Mouse (Mus musculus) midbrain, postnatal 0 days (tissue): ENCODE measurements around the gene Rps18. TPM values are rescaled to one million over a fixed set of nuclear protein-coding genes. Genes with fewer than 3 reads are reported as not detected.
A peak's percentile ranks its signal among the peaks of the same experiment; 100 is the strongest.

ENCODE experiments used
- ATAC-seq: fragments of 200-750 bp; cut with Nextera tagmentation; 2 replicates; pipeline ENCODE4 v1.8.0; 2017; ENCODE audit warnings: moderate number of reproducible peaks, mild to moderate bottlenecking, moderate TSS enrichment, moderate library complexity; ENCODE audit not compliant: low FRiP score
- DNase-seq: peaks from one replicate; pipeline ENCODE4 v3.0.0-alpha.2; 2015; ENCODE audit warnings: low spot score
- H3K27ac ChIP-seq: fragments of 300-500 bp; sonication (generic); 2 replicates; pipeline ENCODE4 v1.5.1; 2014; ENCODE audit warnings: low read depth, mild to moderate bottlenecking, low read length, mixed read lengths
- H3K27me3 ChIP-seq: fragments of 300-500 bp; sonication (generic); 2 replicates; pipeline ENCODE4 v1.6.1; 2014; ENCODE audit warnings: low read length, control low read depth, mixed read lengths; ENCODE audit not compliant: insufficient read depth
- H3K36me3 ChIP-seq: fragments of 300-500 bp; sonication (generic); 2 replicates; pipeline ENCODE4 v1.6.1; 2014; ENCODE audit warnings: low read length, control low read depth, mixed read lengths; ENCODE audit not compliant: insufficient read depth
- H3K4me1 ChIP-seq: fragments of 300-500 bp; sonication (generic); 2 replicates; pipeline ENCODE4 v1.6.1; 2014; ENCODE audit warnings: mild to moderate bottlenecking, control low read depth, antibody characterized with exemption, low read length, mixed read lengths; ENCODE audit not compliant: insufficient read depth
- H3K4me2 ChIP-seq: fragments of 300-500 bp; sonication (generic); 2 replicates; pipeline ENCODE4 v1.6.1; 2014; ENCODE audit warnings: low read depth, mild to moderate bottlenecking, low read length, mixed read lengths; ENCODE audit not compliant: poor library complexity, severe bottlenecking
- H3K4me3 ChIP-seq: fragments of 300-500 bp; sonication (generic); 2 replicates; pipeline ENCODE4 v1.5.1; 2014; ENCODE audit warnings: low read depth, mild to moderate bottlenecking, low read length, moderate library complexity
- H3K9ac ChIP-seq: fragments of 300-500 bp; sonication (generic); replicated peaks from 2 replicates; pipeline ENCODE4 v1.6.1; 2014; ENCODE audit warnings: mild to moderate bottlenecking, low read length, moderate library complexity, mixed read lengths; ENCODE audit not compliant: poor library complexity, severe bottlenecking
- H3K9me3 ChIP-seq: fragments of 300-500 bp; sonication (generic); 2 replicates; pipeline ENCODE4 v1.6.1; 2016; ENCODE audit warnings: low read length, control low read depth
- CTCF ChIP-seq: IDR thresholded peaks from 2 replicates; pipeline ENCODE4 v1.5.1; 2016; ENCODE audit warnings: antibody characterized with exemption, mild to moderate bottlenecking
- WGBS: fragments of 180-500 bp; shearing (Covaris S2); extraction: QIAGEN DNeasy Blood & Tissue Kit; methylation state at CpG from one replicate; pipeline ENCODE4 v1.1.7; 2014; 5-methylcytosine and 5-hydroxymethylcytosine counted together
- polyA plus RNA-seq: library from polyadenylated mRNA; unstranded; fragments of >200 nt; fragmentation: Nextera tagmentation; extraction: Ambion mirVana; gene quantifications from 2 replicates; pipeline ENCODE4 v1.2.1, GENCODE M21; 2015
- total RNA-seq: library from RNA; depleted of rRNA; stranded (reverse); fragments of >200 nt; gene quantifications from 2 replicates; pipeline ENCODE4 v1.2.3, GENCODE M21; 2014

Gene Rps18
- total and polyA plus RNA-seq, 2 experiments from 2014 or later: 742 to 751 TPM

DNA sequence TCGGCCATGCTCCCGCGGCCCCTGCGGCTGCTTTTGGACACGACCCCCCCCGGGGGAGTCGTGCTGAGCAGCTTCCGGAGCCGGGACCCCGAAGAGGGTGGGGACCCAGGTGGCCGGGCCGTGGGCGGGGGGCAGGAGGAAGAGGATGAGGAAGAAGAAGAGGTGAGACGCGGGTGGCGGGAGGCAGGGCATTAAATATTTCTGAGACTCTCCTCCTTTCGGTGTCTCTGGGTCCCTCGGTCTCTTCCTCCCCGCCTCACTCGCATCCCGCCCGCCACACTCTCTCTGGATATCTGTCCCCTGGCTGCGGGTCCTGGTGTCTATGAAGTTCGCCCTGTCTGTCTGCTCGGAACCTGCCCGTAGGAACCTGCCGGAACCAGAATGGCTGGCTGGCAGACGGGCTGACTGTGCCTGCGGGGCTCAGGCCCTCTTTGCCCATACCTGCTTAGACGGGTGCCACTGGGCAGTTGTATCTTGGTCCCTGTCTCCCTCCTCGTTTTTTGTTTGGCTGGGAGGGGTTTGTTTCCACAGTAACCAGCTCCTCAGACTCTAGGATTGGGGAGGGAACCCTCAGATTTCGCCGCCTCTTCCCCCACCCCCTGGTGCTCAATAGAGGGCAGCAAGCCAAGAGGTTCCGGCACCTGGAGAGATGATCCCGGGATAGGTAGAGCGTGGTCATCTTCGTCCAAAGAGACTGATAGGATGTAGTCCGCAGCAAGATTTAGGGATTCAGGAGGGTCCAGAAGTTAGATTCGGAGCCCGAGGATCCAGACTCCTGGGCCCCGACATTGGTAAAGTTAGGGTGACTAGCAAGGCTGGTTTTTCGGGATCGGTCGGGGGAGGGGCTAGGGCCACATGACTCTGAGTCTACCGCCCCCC lies 25.3 kb downstream of the Rps18 start:
- 0 out of 2 replicates have a peak, but pooled peaks have one; percentile 5 for ATAC-seq
- H3K9ac ChIP-seq: peak overlapping the region; percentile 85

DNA sequence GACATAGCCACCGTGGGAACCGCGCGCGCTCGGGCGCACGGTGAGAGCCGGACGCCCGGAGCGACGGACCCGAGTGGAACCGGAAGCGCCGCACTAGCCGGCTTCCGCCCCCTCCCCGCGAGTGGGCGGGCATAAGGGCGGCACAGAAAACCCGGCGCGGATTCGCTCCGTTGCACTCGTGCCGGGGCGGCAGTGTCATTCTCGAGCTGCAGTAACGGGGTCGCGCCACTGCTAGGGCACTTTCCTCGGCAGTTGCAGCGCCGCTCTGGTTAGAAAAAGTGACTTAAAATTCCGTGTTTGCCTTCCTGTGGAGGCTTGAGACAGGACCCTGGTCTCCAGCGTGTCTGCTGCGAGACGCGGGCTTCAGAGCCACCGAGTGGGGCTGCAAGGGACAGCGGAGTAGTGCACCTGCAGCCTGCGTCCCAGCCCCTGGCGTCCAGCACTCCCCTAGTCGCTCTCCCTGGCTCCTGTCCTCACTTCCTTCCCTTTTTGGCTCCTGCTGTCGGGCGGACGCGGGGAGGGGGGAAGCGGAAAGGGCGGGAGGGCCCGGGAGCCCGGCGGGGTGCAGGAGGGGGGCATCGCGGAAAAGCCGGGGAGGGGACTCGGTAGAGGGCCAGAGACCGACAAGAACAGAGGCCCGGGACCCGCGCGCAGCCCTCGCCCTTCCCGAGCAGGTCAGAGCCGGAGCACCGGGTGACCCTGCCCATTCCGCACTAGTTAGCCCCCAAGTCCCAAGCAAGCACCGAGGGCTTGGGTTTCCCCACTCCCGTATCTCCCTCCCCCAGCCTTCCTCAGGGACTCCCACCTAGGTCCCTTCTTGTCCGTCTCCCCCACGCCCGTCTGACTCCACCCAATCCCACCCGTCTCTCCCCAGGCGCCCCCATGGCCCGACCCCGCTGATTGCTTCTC lies 26.2 kb downstream of the Rps18 start, which contains the start of gene Rgl2:
Gene Rgl2, plus strand, starts transcription at position 173 of the 909 bp plus-strand sequence.
- H3K4me1 ChIP-seq: 0 out of 2 replicates have a peak, but pooled peaks cover 5% of the 10 kb centered on the region
- no peaks in the 10 kb centered on the region for H3K27me3 ChIP-seq
- no peaks in the 10 kb centered on the region for H3K9me3 ChIP-seq
- ATAC-seq (peak; percentile 83), DNase-seq (peak; percentile 98)
- H3K9ac ChIP-seq: peak within 1 kb of the TSS; percentile 85
- peak within 1 kb of the TSS; percentile 99 for H3K4me2 ChIP-seq
- H3K4me3 ChIP-seq: peak within 1 kb of the TSS; percentile 89
- peaks cover 9% of the 10 kb centered on the region for H3K36me3 ChIP-seq
- WGBS: under 1% methylated on average over 60 of the region's 80 CpGs
- TF ChIP-seq CTCF: peak; percentile 67
- peak within 1 kb of the TSS; percentile 89 for H3K27ac ChIP-seq

More for the DNA sequence above, 25.3 kb downstream of the Rps18 start:
- Histone ChIP-seq H3K4me3 (peak overlapping the region; percentile 89), H3K4me1 (0 out of 2 replicates have a peak, but pooled peaks cover 5% of the 10 kb centered on the region), H3K36me3 (peaks cover 13% of the 10 kb centered on the region), H3K4me2 (peak overlapping the region; percentile 99), H3K9me3 (no peaks in the 10 kb centered on the region), H3K27me3 (no peaks in the 10 kb centered on the region), H3K27ac (peak overlapping the region; percentile 89)
- TF ChIP-seq CTCF: 0 out of 2 replicates have a peak, but pooled peaks have one; percentile 11
- WGBS: 2% methylated on average over 39 of the region's 45 CpGs
- peak; percentile 48 for DNase-seq

DNA sequence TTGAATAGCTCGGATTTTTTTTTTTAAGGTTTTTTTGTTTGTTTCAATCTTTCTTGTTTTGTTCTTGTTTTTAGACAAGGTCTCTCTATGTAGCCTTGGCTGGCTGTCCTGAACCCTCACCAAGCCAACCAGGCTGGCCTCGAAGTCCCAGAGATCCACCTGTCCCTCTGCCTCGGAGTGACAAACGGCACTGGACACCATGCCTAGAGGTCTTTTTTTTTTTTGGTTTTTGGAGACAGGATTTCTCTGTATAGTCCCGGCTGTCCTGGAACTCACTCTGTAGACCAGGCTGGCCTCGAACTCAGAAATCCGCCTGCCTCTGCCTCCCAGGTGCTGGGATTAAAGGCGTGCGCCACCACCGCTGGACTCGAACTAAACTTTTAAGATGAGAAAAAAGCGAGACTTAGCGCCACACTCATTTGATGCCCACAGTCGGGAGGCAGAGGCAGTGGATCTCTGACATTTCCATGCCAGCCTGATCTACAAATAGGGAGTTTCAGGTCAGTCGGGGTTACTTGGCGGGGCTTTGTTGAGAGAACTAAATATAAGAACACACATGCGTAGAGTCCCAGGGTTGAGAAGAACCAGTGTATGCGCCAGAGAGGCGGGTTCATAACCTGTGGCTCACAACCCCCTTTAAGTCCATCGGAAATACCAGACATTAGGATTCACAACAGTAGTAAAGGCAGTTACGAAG lies 27.4 kb downstream of the Rps18 start:
- TF ChIP-seq CTCF: no peak
- WGBS: 66% methylated on average over 21 of the region's 21 CpGs
- H3K4me2 ChIP-seq: peak overlapping the region; percentile 99
- H3K4me1 ChIP-seq: 0 out of 2 replicates have a peak, but pooled peaks cover 5% of the 10 kb centered on the region
- ATAC-seq: no peak
- H3K9ac ChIP-seq: peak overlapping the region; percentile 71
- H3K36me3 ChIP-seq: peaks cover 5% of the 10 kb centered on the region
- 0 out of 2 replicates have a peak overlapping the region, but pooled peaks have one; percentile 62 for H3K27ac ChIP-seq
- no peaks in the 10 kb centered on the region for H3K9me3 ChIP-seq
- no peaks in the 10 kb centered on the region for H3K27me3 ChIP-seq
- DNase-seq: no peak
- H3K4me3 ChIP-seq: peak overlapping the region; percentile 89

DNA sequence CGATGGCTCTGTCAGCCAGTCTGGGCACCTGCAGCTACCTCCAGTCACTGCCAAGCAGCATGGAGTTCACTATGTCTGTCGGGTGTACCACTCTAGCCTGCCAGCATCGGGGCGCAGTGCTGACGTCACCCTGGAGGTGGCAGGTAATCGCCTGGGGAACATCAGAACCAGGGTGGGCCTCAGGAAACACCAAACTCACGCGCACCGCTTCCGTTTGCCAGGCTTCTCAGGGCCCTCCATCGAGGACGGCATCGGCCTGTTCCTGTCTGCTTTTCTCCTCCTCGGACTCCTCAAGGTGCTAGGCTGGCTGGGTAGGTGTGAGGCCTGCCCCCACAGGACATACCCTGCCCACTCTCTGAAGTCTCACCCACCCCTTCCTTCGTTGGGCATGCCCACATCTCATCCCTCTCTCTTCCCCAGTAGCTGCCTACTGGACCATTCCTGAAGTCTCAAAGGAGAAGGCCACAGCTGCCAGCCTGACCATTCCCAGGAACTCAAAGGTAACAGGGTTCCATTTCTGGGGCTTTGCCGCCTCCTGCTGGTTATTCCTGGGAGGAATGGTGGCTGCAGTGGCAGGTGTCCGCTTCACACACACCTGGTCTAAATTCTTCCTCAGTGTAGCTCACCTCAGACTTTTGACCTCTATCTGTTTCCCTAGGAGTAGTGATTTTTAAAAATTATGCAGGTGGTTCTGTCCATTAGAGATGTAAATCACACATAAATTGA lies 29.4 kb downstream of the Rps18 start:
- no peaks in the 10 kb centered on the region for H3K36me3 ChIP-seq
- no peaks in the 10 kb centered on the region for H3K27me3 ChIP-seq
- DNase-seq: no peak
- no peak overlapping the region for H3K4me3 ChIP-seq
- WGBS: 77% methylated on average over 17 of the region's 17 CpGs
- no peak overlapping the region for H3K4me2 ChIP-seq
- H3K9ac ChIP-seq: no peak overlapping the region
- ATAC-seq: no peak
- H3K27ac ChIP-seq: no peak overlapping the region
- H3K4me1 ChIP-seq: 0 out of 2 replicates have a peak, but pooled peaks cover 5% of the 10 kb centered on the region
- no peaks in the 10 kb centered on the region for H3K9me3 ChIP-seq
- peak; percentile 53 for TF ChIP-seq CTCF
